Mouse (Mus musculus) intestine, postnatal 0 days (tissue): ENCODE measurements around the gene Olfr608. TPM values are rescaled to one million over a fixed set of nuclear protein-coding genes. Genes with fewer than 3 reads are reported as not detected.
"Not testable (repeated sequence)": the region's sequence is repeated elsewhere in the genome, so short reads cannot be mapped to it uniquely, and the experiment has no call there.

Experiments used
- ATAC-seq: fragments of 200-750 bp; cut with Nextera tagmentation; 2 replicates; pipeline ENCODE4 v1.8.0; 2017; ENCODE audit warnings: mild to moderate bottlenecking, moderate TSS enrichment, moderate library complexity
- H3K27ac ChIP-seq: fragments of 300-500 bp; sonication (generic); 2 replicates; pipeline ENCODE4 v1.5.1; 2014; ENCODE audit warnings: mild to moderate bottlenecking, low read depth, low read length, moderate library complexity
- H3K27me3 ChIP-seq: fragments of 300-500 bp; sonication (generic); replicated peaks from 2 replicates; pipeline ENCODE4 v1.6.1; 2014; ENCODE audit warnings: low read length, mixed read lengths; ENCODE audit not compliant: control insufficient read depth, insufficient read depth
- H3K36me3 ChIP-seq: fragments of 300-500 bp; sonication (generic); 2 replicates; pipeline ENCODE4 v1.6.1; 2014; ENCODE audit warnings: mild to moderate bottlenecking, moderate library complexity; ENCODE audit not compliant: control insufficient read depth, insufficient read depth
- H3K4me1 ChIP-seq: fragments of 300-500 bp; sonication (generic); replicated peaks from 2 replicates; pipeline ENCODE4 v1.6.1; 2014; ENCODE audit warnings: antibody characterized with exemption, low read length, mixed read lengths; ENCODE audit not compliant: control insufficient read depth, insufficient read depth
- H3K4me2 ChIP-seq: fragments of 300-500 bp; sonication (generic); replicated peaks from 2 replicates; pipeline ENCODE4 v1.6.1; 2014; ENCODE audit warnings: low read depth, mild to moderate bottlenecking, moderate library complexity
- H3K4me3 ChIP-seq: fragments of 300-500 bp; sonication (generic); 2 replicates; pipeline ENCODE4 v1.5.1; 2014; ENCODE audit warnings: low read depth, low read length
- H3K9ac ChIP-seq: fragments of 300-500 bp; sonication (generic); 2 replicates; pipeline ENCODE4 v1.6.1; 2014; ENCODE audit warnings: mild to moderate bottlenecking, low read depth, low read length
- H3K9me3 ChIP-seq: fragments of 300-500 bp; sonication (generic); 2 replicates; pipeline ENCODE4 v1.6.1; 2016; ENCODE audit warnings: mixed run types; ENCODE audit not compliant: control insufficient read depth
- CTCF ChIP-seq: sonication (generic); IDR thresholded peaks from 2 replicates; pipeline ENCODE4 v1.5.1; 2016; ENCODE audit warnings: low read depth, mild to moderate bottlenecking, control low read depth, antibody characterized with exemption, moderate library complexity
- WGBS: fragments of 180-500 bp; shearing (Covaris S2); extraction: QIAGEN DNeasy Blood & Tissue Kit; methylation state at CpG from one replicate; pipeline ENCODE4 v1.1.7; 2014; 5-methylcytosine and 5-hydroxymethylcytosine counted together
- polyA plus RNA-seq: library from polyadenylated mRNA; unstranded; fragments of >200 nt; fragmentation: Nextera tagmentation; extraction: Ambion mirVana; gene quantifications from 2 replicates; pipeline ENCODE4 v1.2.1, GENCODE M21; 2015

The Olfr608 gene
- polyA plus RNA-seq = not detected in 2 replicates

DNA sequence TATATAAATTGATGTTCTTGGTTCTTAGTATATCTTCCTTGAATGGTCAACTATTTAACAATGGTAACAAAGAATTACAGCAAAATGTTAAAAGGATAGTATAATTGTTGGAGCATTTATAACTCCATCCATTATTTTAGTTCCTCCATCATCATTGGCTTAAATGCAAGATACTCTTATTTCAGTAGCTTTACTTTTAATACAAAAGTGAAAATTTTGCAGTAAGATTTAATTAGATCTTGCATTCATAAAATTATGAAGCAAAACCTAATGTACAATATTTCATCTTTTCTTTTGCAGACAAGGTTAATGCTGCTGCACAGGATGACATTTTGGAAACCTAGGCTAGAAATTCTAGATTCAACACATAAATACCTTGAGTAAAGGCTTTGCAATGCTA, at the start of gene Olfr608:
TSS of gene Olfr608 (plus strand) at position 301 of the 400 bp plus-strand sequence.
- no peak within 1 kb of the TSS for H3K4me3 ChIP-seq
- H3K27me3 ChIP-seq = no peaks in the 10 kb centered on the region
- H3K27ac ChIP-seq = no peak within 1 kb of the TSS
- H3K36me3 ChIP-seq = no peaks in the 10 kb centered on the region
- no peaks in the 10 kb centered on the region for H3K4me1 ChIP-seq
- no peak within 1 kb of the TSS for H3K9ac ChIP-seq
- H3K4me2 ChIP-seq = no peak within 1 kb of the TSS
- no peak for TF ChIP-seq CTCF
- ATAC-seq = no peak
- no peaks in the 10 kb centered on the region for H3K9me3 ChIP-seq

DNA sequence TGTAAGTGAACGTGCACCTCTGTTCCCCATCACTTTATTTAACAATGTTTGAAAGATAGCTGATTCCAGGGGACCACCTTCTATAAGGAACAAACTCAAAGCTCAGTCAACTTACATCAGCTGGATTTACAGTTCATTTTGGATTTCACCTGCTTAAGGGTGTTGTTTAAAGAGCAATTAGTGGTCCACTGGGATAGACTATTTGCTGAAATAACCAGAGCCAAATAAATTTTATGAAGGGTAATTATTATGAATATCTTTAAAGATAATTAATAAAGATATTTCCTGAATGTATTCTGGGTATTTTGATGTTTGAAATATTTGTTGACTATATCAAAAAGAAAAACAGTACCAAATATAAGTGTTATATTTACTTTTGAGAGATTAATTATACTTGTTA, 24.3 kb upstream of the Olfr608 start, which contains the start of gene Olfr605:
TSS of gene Olfr605 (minus strand) at position 101 of the 400 bp plus-strand sequence.
- Histone ChIP-seq H3K9me3 (no peaks in the 10 kb centered on the region), H3K36me3 (no peaks in the 10 kb centered on the region), H3K4me2 (no peak within 1 kb of the TSS), H3K4me3 (no peak within 1 kb of the TSS), H3K27me3 (no peaks in the 10 kb centered on the region), H3K27ac (no peak within 1 kb of the TSS), H3K4me1 (no peaks in the 10 kb centered on the region), H3K9ac (no peak within 1 kb of the TSS)
- TF ChIP-seq CTCF = no peak
- WGBS = 72% methylated on average over 1 of the region's 1 CpGs
- ATAC-seq = no peak

DNA sequence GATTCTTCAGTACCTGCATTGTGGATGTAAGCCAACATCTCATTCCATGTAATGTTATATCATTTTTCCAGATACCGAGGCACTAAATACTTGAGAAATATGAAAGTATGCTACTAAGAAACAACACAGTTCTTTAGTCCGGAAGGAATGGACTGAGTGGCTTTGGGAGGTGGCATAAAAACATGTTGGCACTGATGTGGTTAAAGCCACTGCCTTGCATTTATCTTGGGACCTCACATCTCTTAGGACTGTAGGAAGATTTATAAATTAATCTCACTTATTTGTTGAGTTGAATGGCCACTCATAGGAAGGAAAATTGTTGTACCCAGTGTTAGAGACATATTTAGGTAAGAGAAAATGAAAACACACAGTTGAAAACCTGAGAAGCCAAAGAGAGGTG, 20.9 kb upstream of the Olfr608 start, which contains the start of gene Olfr606:
TSS of gene Olfr606 (plus strand) at position 301 of the 400 bp plus-strand sequence.
- no peaks in the 10 kb centered on the region for H3K4me1 ChIP-seq
- H3K9ac ChIP-seq = no peak within 1 kb of the TSS
- no peaks in the 10 kb centered on the region for H3K9me3 ChIP-seq
- no peak for TF ChIP-seq CTCF
- no peaks in the 10 kb centered on the region for H3K36me3 ChIP-seq
- no peak within 1 kb of the TSS for H3K4me3 ChIP-seq
- H3K27me3 ChIP-seq = no peaks in the 10 kb centered on the region
- H3K27ac ChIP-seq = no peak within 1 kb of the TSS
- 88% methylated on average over 2 of the region's 2 CpGs for WGBS
- ATAC-seq = no peak
- H3K4me2 ChIP-seq = no peak within 1 kb of the TSS

DNA sequence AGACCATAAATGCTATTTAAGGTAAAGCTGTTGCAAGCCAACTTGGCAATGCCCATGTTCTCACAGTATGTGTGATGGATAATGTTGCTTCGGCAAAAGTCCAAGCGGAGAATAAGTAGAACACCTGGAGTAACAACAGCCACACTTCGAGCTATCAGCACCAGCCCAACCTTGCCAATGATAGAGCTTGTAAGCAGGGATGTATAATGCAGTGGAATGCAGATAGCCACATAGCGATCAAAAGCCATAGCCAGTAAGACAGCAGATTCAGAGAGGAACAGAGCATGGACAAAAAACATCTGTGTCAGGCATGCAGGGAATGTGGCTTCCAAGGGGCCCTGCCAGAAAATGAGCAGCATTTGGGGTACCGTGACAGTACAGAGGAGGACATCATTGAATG, 9.1 kb upstream of the Olfr608 start:
- TF ChIP-seq CTCF = no peak
- no peaks in the 10 kb centered on the region for H3K4me1 ChIP-seq
- no peak overlapping the region for H3K27ac ChIP-seq
- no peaks in the 10 kb centered on the region for H3K36me3 ChIP-seq
- no peaks in the 10 kb centered on the region for H3K27me3 ChIP-seq
- H3K9ac ChIP-seq = no peak overlapping the region
- WGBS = 87% methylated on average over 5 of the region's 5 CpGs
- no peaks in the 10 kb centered on the region for H3K9me3 ChIP-seq
- no peak overlapping the region for H3K4me3 ChIP-seq
- no peak overlapping the region for H3K4me2 ChIP-seq
- ATAC-seq = no peak

DNA sequence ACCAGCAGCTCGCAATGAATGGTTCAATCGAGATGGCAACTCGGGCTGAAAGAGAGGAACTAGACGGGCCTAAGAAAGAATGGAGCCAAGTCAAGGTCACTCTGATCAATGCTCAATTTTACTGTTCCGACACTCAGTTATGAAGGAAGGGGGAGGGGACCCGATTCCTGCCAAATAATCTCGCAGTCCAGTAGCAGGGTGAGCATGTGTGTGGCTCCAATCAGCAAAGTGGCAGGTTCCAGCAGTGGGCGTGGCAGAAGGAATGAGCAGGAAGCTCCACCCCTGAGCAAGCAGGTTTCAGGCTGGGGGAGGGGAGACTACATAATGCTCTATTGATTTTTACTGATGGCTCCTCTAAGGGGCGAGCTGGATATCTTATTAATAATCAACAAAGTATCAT, 7.4 kb downstream of the Olfr608 start:
- H3K4me1 ChIP-seq, ATAC-seq, H3K9ac ChIP-seq, H3K27ac ChIP-seq, H3K36me3 ChIP-seq, H3K27me3 ChIP-seq, H3K4me2 ChIP-seq, H3K9me3 ChIP-seq, H3K4me3 ChIP-seq: not testable (repeated sequence)
- WGBS = 71% methylated on average over 9 of the region's 9 CpGs

DNA sequence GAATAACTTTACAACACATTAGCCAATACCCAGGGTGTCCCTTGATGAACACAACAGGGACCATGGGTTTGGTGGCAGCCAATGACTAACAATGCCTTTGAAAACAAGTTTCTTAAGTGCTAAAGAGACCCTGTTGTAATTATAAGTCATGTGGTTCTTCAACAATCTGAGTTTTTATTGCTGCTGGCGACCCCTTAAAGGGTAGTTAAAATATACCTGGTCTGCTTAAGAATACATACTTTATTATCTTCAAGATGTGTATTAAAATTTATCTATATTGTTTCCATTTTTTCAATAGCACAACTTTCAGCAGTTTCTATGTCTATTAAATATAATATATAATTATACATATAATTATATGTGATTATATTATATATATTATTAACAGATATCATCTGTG, 28.3 kb downstream of the Olfr608 start, which contains the start of gene Olfr609:
TSS of gene Olfr609 (minus strand) at position 101 of the 400 bp plus-strand sequence.
- H3K9ac ChIP-seq = no peak within 1 kb of the TSS
- 33% methylated on average over 1 of the region's 1 CpGs for WGBS

DNA sequence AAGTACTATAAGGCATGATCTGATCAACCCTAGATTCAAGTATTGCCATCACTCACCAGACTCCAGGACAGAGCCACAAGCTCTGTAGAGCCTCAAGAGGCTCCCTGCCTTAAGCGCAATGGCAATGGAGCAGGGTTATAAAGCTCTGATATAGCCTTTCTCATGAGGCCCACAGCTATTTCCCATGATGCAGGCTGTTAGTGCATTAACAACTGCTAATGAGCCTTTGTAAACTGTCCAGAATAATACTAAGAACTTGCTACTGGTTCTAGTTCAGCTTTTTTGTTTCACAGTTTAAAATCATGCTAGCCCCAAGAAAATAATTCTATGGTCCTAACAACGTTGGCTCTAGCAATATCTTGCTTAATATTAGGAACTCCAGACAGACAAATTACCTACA, 42.3 kb downstream of the Olfr608 start, which contains the start of gene Olfr610:
TSS of gene Olfr610 (minus strand) at position 101 of the 400 bp plus-strand sequence.
- WGBS = 86% methylated on average over 2 of the region's 2 CpGs
- Histone ChIP-seq H3K36me3 (no peaks in the 10 kb centered on the region), H3K4me2 (no peak within 1 kb of the TSS)

More for the DNA sequence above, 28.3 kb downstream of the Olfr608 start, which contains the start of gene Olfr609:
- TF ChIP-seq CTCF = no peak
- no peaks in the 10 kb centered on the region for H3K9me3 ChIP-seq
- H3K27me3 ChIP-seq = no peaks in the 10 kb centered on the region
- H3K4me2 ChIP-seq = no peak within 1 kb of the TSS
- H3K4me1 ChIP-seq = no peaks in the 10 kb centered on the region
- ATAC-seq = no peak
- H3K4me3 ChIP-seq = no peak within 1 kb of the TSS
- no peaks in the 10 kb centered on the region for H3K36me3 ChIP-seq
- no peak within 1 kb of the TSS for H3K27ac ChIP-seq

DNA sequence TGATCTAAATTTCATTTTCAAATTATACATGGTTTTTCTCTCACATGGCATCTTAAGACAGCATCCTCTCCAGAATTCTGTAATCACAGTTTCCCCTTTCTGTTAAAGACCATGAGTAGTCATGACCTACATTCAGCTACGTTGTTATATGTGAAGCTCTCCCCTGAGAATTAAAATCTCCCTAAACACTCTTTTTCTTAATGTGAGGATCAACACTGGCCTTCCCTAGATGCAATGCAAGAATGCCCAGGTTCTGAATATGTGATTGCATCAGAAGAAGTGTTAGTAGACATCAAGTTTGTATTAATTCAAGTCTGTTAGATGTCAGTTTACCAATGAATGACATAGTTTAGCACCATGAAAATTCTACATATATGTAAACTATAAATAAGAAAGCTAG, 51.1 kb downstream of the Olfr608 start, which contains the start of gene Olfr611:
TSS of gene Olfr611 (minus strand) at position 101 of the 400 bp plus-strand sequence.
- not testable (repeated sequence) for H3K27me3 ChIP-seq, H3K36me3 ChIP-seq, H3K9me3 ChIP-seq, H3K4me2 ChIP-seq, H3K4me1 ChIP-seq, H3K9ac ChIP-seq, H3K27ac ChIP-seq, ATAC-seq, H3K4me3 ChIP-seq
- 68% methylated on average over 1 of the region's 1 CpGs for WGBS

More for the DNA sequence above, 42.3 kb downstream of the Olfr608 start, which contains the start of gene Olfr610:
- H3K4me1 ChIP-seq = no peaks in the 10 kb centered on the region
- no peaks in the 10 kb centered on the region for H3K9me3 ChIP-seq
- H3K27me3 ChIP-seq = no peaks in the 10 kb centered on the region
- ATAC-seq = no peak
- no peak for TF ChIP-seq CTCF
- no peak within 1 kb of the TSS for H3K9ac ChIP-seq
- no peak within 1 kb of the TSS for H3K27ac ChIP-seq
- H3K4me3 ChIP-seq = no peak within 1 kb of the TSS
